Mouse (Mus musculus) testis, adult 2 months (tissue): ENCODE results near the gene Hs3st5.

Experiments
- CTCF ChIP-seq: fragments of 200-500 bp; IDR thresholded peaks from 2 replicates; pipeline ENCODE4 v1.5.1; 2012; ENCODE audit warnings: low read depth, mild to moderate bottlenecking, inconsistent platforms, low read length, moderate library complexity; ENCODE audit not compliant: control insufficient read depth, insufficient read depth, insufficient replicate concordance
- POLR2A ChIP-seq: fragments of 200-500 bp; IDR thresholded peaks from 2 replicates; pipeline ENCODE4 v1.6.1; 2012; ENCODE audit warnings: low read depth, mild to moderate bottlenecking, inconsistent platforms, low read length, moderate library complexity; ENCODE audit not compliant: control insufficient read depth

- no peak for TF ChIP-seq POLR2A
- TF ChIP-seq CTCF, result no peak
Observed at GRCm38 (mm10) chr10:36474834-36475233, 31.8 kb upstream of the Hs3st5 start.
